In the genomic region with DNA sequence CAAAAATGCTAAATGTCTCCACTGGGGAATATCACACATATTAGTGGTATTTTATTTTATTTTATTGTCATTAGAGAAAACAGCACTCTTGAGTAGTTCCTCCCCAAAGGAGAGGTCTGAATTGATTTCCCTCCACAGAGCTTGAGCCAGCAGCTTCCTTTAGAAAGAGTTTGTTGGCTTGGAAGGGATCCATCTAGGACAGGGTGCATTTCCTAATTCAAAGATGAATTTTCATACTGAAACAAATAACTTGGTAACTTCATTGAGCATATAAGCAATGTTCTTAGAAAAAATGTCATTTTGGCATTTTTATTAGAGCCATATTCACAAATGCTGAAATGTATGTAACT, we compare ENCODE assay signal across 20 mouse cellular contexts. TPM values are rescaled to one million over a fixed set of nuclear protein-coding genes. Genes with fewer than 3 reads are reported as not detected.
DNase-seq lines count a peak whose midpoint lies in the region; ATAC-seq lines count a peak whose summit lies in the region.
"Had no signal": no experiment of that assay in that cellular context is flagged by ENCODE, and none has a peak within 500 bp of the region (broad histone marks: within the 10 kb centered on the region; RNA-seq: fewer than 3 reads in every experiment).

No protein-coding gene starts in this region.

- H3K4me2 ChIP-seq in heart, embryonic 13.5 days = no peak overlapping the region
- H3K4me2 ChIP-seq in liver, embryonic 13.5 days = no peak overlapping the region
- H3K4me2 ChIP-seq in liver, embryonic 12.5 days = no peak overlapping the region
- no peak overlapping the region for H3K4me2 ChIP-seq in intestine, embryonic 14.5 days (ENCODE audit: low read length)
- H3K4me2 ChIP-seq in stomach, embryonic 14.5 days (replicated peaks; ENCODE audit: low read depth, low read length) = no peak overlapping the region
- H3K4me2 ChIP-seq: embryonic facial prominence, embryonic 13.5 days; midbrain, embryonic 13.5 days had no signal

- H3K9ac ChIP-seq in heart, embryonic 13.5 days = no peak overlapping the region
- H3K9ac ChIP-seq in liver, embryonic 13.5 days = no peak overlapping the region
- H3K9ac ChIP-seq in liver, embryonic 12.5 days = no peak overlapping the region
- H3K9ac ChIP-seq in intestine, embryonic 14.5 days (ENCODE audit: low read length) = no peak overlapping the region
- H3K9ac ChIP-seq in stomach, embryonic 14.5 days (replicated peaks; ENCODE audit: low read depth, low read length) = no peak overlapping the region
- H3K9ac ChIP-seq: embryonic facial prominence, embryonic 13.5 days; midbrain, embryonic 13.5 days had no signal

- no peaks in the 10 kb centered on the region for H3K36me3 ChIP-seq in heart, embryonic 13.5 days
- no peaks in the 10 kb centered on the region for H3K36me3 ChIP-seq in liver, embryonic 13.5 days
- H3K36me3 ChIP-seq in liver, embryonic 12.5 days = no peaks in the 10 kb centered on the region
- H3K36me3 ChIP-seq in intestine, embryonic 14.5 days (ENCODE audit: control insufficient read depth, insufficient read depth, low read length) = no peaks in the 10 kb centered on the region
- H3K36me3 ChIP-seq in stomach, embryonic 14.5 days (ENCODE audit: control insufficient read depth, insufficient read depth, low read length) = no peaks in the 10 kb centered on the region
- H3K36me3 ChIP-seq: embryonic facial prominence, embryonic 13.5 days; hindbrain, embryonic 10.5 days; limb, embryonic 10.5 days; midbrain, embryonic 13.5 days had no signal

- peak overlapping the region; percentile 56; the same call in 1 of the 2 replicates for H3K27ac ChIP-seq in heart, embryonic 13.5 days (replicated peaks)
- peak overlapping the region; percentile 64; the same call in 1 of the 2 replicates for H3K27ac ChIP-seq in liver, embryonic 13.5 days
- no peak overlapping the region for H3K27ac ChIP-seq in liver, embryonic 12.5 days
- peak overlapping the region; percentile 62 for H3K27ac ChIP-seq in intestine, embryonic 14.5 days (ENCODE audit: low read depth)
- peak overlapping the region; percentile 63; the same call in 1 of the 2 replicates for H3K27ac ChIP-seq in stomach, embryonic 14.5 days (ENCODE audit: low read length)
- H3K27ac ChIP-seq: embryonic facial prominence, embryonic 13.5 days; hindbrain, embryonic 10.5 days; limb, embryonic 10.5 days; midbrain, embryonic 13.5 days had no signal

- no peaks in the 10 kb centered on the region for H3K9me3 ChIP-seq in heart, embryonic 13.5 days
- no peaks in the 10 kb centered on the region for H3K9me3 ChIP-seq in liver, embryonic 13.5 days (replicated peaks)
- H3K9me3 ChIP-seq in liver, embryonic 12.5 days (replicated peaks) = no peaks in the 10 kb centered on the region
- 0 out of 2 replicates have a peak, but pooled peaks cover 6% of the 10 kb centered on the region for H3K9me3 ChIP-seq in intestine, embryonic 14.5 days (ENCODE audit: control insufficient read depth, low read length)
- no peaks in the 10 kb centered on the region for H3K9me3 ChIP-seq in stomach, embryonic 14.5 days (ENCODE audit: control insufficient read depth, low read depth, low read length)
- H3K9me3 ChIP-seq: embryonic facial prominence, embryonic 13.5 days; hindbrain, embryonic 10.5 days; limb, embryonic 10.5 days; midbrain, embryonic 13.5 days had no signal

- H3K4me3 ChIP-seq in heart, embryonic 13.5 days = no peak overlapping the region
- H3K4me3 ChIP-seq in liver, embryonic 13.5 days (replicated peaks) = no peak overlapping the region
- H3K4me3 ChIP-seq in liver, embryonic 12.5 days = no peak overlapping the region
- no peak overlapping the region for H3K4me3 ChIP-seq in intestine, embryonic 14.5 days (ENCODE audit: low read depth, low read length)
- no peak overlapping the region for H3K4me3 ChIP-seq in stomach, embryonic 14.5 days (ENCODE audit: low read depth, low read length)
- H3K4me3 ChIP-seq: embryonic facial prominence, embryonic 13.5 days; hindbrain, embryonic 10.5 days; limb, embryonic 10.5 days; midbrain, embryonic 13.5 days; myocyte had no signal

- DNase-seq in heart, postnatal 36 days = no peak
- DNase-seq in liver, embryonic 13.5 days = no peak
- DNase-seq in intestine, embryonic 14.5 days (ENCODE audit: low spot score) = no peak
- DNase-seq in left cerebral cortex, adult 8-10 months (ENCODE audit: low spot score in 2 of 2) = no peak
- DNase-seq: adrenal gland, adult 2 months; cerebellum, adult 11-12 months; gastrocnemius, postnatal 36 days; lung, postnatal 4 days; right cerebral cortex, adult 18-20 months; thymus, adult 18-20 months had no signal

- peaks cover 37% of the 10 kb centered on the region for H3K4me1 ChIP-seq in heart, embryonic 13.5 days
- H3K4me1 ChIP-seq in liver, embryonic 13.5 days (replicated peaks) = peaks cover 3% of the 10 kb centered on the region; the same call in 1 of the 2 replicates
- no peaks in the 10 kb centered on the region for H3K4me1 ChIP-seq in liver, embryonic 12.5 days
- H3K4me1 ChIP-seq in intestine, embryonic 14.5 days (replicated peaks; ENCODE audit: control insufficient read depth, insufficient read depth, low read length) = peaks cover 10% of the 10 kb centered on the region; the same call in 1 of the 2 replicates
- H3K4me1 ChIP-seq in stomach, embryonic 14.5 days (ENCODE audit: control insufficient read depth, insufficient read depth, low read length) = peaks cover 9% of the 10 kb centered on the region
- H3K4me1 ChIP-seq: embryonic facial prominence, embryonic 13.5 days; hindbrain, embryonic 10.5 days; limb, embryonic 10.5 days; midbrain, embryonic 13.5 days had no signal

- H3K27me3 ChIP-seq in heart, embryonic 13.5 days (replicated peaks) = no peaks in the 10 kb centered on the region
- no peaks in the 10 kb centered on the region for H3K27me3 ChIP-seq in liver, embryonic 13.5 days
- H3K27me3 ChIP-seq in liver, embryonic 12.5 days (replicated peaks) = no peaks in the 10 kb centered on the region
- no peaks in the 10 kb centered on the region for H3K27me3 ChIP-seq in intestine, embryonic 14.5 days (replicated peaks; ENCODE audit: control insufficient read depth, insufficient read depth, low read length)
- no peaks in the 10 kb centered on the region for H3K27me3 ChIP-seq in stomach, embryonic 14.5 days (ENCODE audit: control insufficient read depth, insufficient read depth, low read length)
- H3K27me3 ChIP-seq: embryonic facial prominence, embryonic 13.5 days; midbrain, embryonic 13.5 days had no signal

- ATAC-seq in heart, embryonic 13.5 days (ENCODE audit: extremely low read depth, insufficient number of reproducible peaks, low FRiP score, low TSS enrichment) = no peak
- no peak for ATAC-seq in liver, embryonic 13.5 days (ENCODE audit: low read depth)
- ATAC-seq in liver, embryonic 12.5 days = no peak
- ATAC-seq in intestine, embryonic 14.5 days (replicated peaks; ENCODE audit: low FRiP score, low TSS enrichment, low read depth) = no peak
- ATAC-seq in stomach, embryonic 14.5 days (ENCODE audit: insufficient number of reproducible peaks, insufficient read depth, low FRiP score, low read depth) = no peak
- ATAC-seq: midbrain, embryonic 13.5 days had no signal

- intact Hi-C loops in heart, postnatal 36 days (cut with DNase I) = loop anchor here (2.0 kb wide), 2 partner anchors 17 to 23 kb away; a partner anchor contains a TSS

RNA-seq across cellular contexts. Expression of a gene that starts 16.7 kb away (rescaled TPM):
- 119 and 124 TPM in 2 replicates for polyA plus RNA-seq in heart, embryonic 13.5 days (2015; fragmentation: Nextera tagmentation; extraction: Ambion mirVana)
- 100 to 1,000 TPM; 404 to 453 TPM for total RNA-seq in heart, postnatal 36 days (2021)
- 279 and 342 TPM in 2 replicates for polyA plus RNA-seq in liver, embryonic 13.5 days (2015; fragmentation: Nextera tagmentation; extraction: Ambion mirVana)
- 231 and 245 TPM in 2 replicates for polyA plus RNA-seq in liver, embryonic 12.5 days (2016; fragmentation: Nextera tagmentation; extraction: Ambion mirVana)
- 153 and 172 TPM in 2 replicates for polyA plus RNA-seq in intestine, embryonic 14.5 days (2014; fragmentation: Nextera tagmentation; extraction: Ambion mirVana)
- polyA plus RNA-seq in stomach, embryonic 14.5 days (2014; fragmentation: Nextera tagmentation; extraction: Ambion mirVana) = 152 and 177 TPM in 2 replicates
- total RNA-seq in left cerebral cortex, adult 8-10 months (2022) = 100 to 1,000 TPM; 283 to 318 (median 295) TPM

RNA-seq across cellular contexts. Expression of a gene that starts 51.6 kb away (rescaled TPM):
- polyA plus RNA-seq in heart, embryonic 13.5 days (2015; fragmentation: Nextera tagmentation; extraction: Ambion mirVana) = 0.23 and 0.35 TPM in 2 replicates
- not detected for total RNA-seq in heart, postnatal 36 days (2021)
- 0.20 and 0.27 TPM in 2 replicates for polyA plus RNA-seq in liver, embryonic 13.5 days (2015; fragmentation: Nextera tagmentation; extraction: Ambion mirVana)
- 0.11 and 0.32 TPM in 2 replicates for polyA plus RNA-seq in liver, embryonic 12.5 days (2016; fragmentation: Nextera tagmentation; extraction: Ambion mirVana)
- polyA plus RNA-seq in intestine, embryonic 14.5 days (2014; fragmentation: Nextera tagmentation; extraction: Ambion mirVana) = 0.16 and 0.24 TPM in 2 replicates
- 0.22 and 0.98 TPM in 2 replicates for polyA plus RNA-seq in stomach, embryonic 14.5 days (2014; fragmentation: Nextera tagmentation; extraction: Ambion mirVana)
- total RNA-seq in left cerebral cortex, adult 8-10 months (2022) = not detected
- total RNA-seq: adrenal gland, adult 2 months; gastrocnemius, postnatal 36 days had no signal
- polyA plus RNA-seq: adrenal gland, adult 2 months; C2C12; embryonic facial prominence, embryonic 13.5 days; forebrain, embryonic 11.5 days; hindbrain, embryonic 10.5 days; limb, embryonic 10.5 days; myocyte had no signal
